Mouse (Mus musculus) intestine, postnatal 0 days (tissue): ENCODE results near the gene Fv1. TPM values are rescaled to one million over a fixed set of nuclear protein-coding genes. Genes with fewer than 3 reads are reported as not detected.
A peak's percentile ranks its signal among the peaks of the same experiment; 100 is the strongest.

Experiments used
- ATAC-seq: fragments of 200-750 bp; cut with Nextera tagmentation; 2 replicates; pipeline ENCODE4 v1.8.0; 2017; ENCODE audit warnings: mild to moderate bottlenecking, moderate TSS enrichment, moderate library complexity
- H3K27ac ChIP-seq: fragments of 300-500 bp; sonication (generic); 2 replicates; pipeline ENCODE4 v1.5.1; 2014; ENCODE audit warnings: mild to moderate bottlenecking, low read depth, low read length, moderate library complexity
- H3K27me3 ChIP-seq: fragments of 300-500 bp; sonication (generic); replicated peaks from 2 replicates; pipeline ENCODE4 v1.6.1; 2014; ENCODE audit warnings: low read length, mixed read lengths; ENCODE audit not compliant: control insufficient read depth, insufficient read depth
- H3K36me3 ChIP-seq: fragments of 300-500 bp; sonication (generic); 2 replicates; pipeline ENCODE4 v1.6.1; 2014; ENCODE audit warnings: mild to moderate bottlenecking, moderate library complexity; ENCODE audit not compliant: control insufficient read depth, insufficient read depth
- H3K4me1 ChIP-seq: fragments of 300-500 bp; sonication (generic); replicated peaks from 2 replicates; pipeline ENCODE4 v1.6.1; 2014; ENCODE audit warnings: antibody characterized with exemption, low read length, mixed read lengths; ENCODE audit not compliant: control insufficient read depth, insufficient read depth
- H3K4me2 ChIP-seq: fragments of 300-500 bp; sonication (generic); replicated peaks from 2 replicates; pipeline ENCODE4 v1.6.1; 2014; ENCODE audit warnings: low read depth, mild to moderate bottlenecking, moderate library complexity
- H3K4me3 ChIP-seq: fragments of 300-500 bp; sonication (generic); 2 replicates; pipeline ENCODE4 v1.5.1; 2014; ENCODE audit warnings: low read depth, low read length
- H3K9ac ChIP-seq: fragments of 300-500 bp; sonication (generic); 2 replicates; pipeline ENCODE4 v1.6.1; 2014; ENCODE audit warnings: mild to moderate bottlenecking, low read depth, low read length
- H3K9me3 ChIP-seq: fragments of 300-500 bp; sonication (generic); 2 replicates; pipeline ENCODE4 v1.6.1; 2016; ENCODE audit warnings: mixed run types; ENCODE audit not compliant: control insufficient read depth
- CTCF ChIP-seq: sonication (generic); IDR thresholded peaks from 2 replicates; pipeline ENCODE4 v1.5.1; 2016; ENCODE audit warnings: low read depth, mild to moderate bottlenecking, control low read depth, antibody characterized with exemption, moderate library complexity
- WGBS: fragments of 180-500 bp; shearing (Covaris S2); extraction: QIAGEN DNeasy Blood & Tissue Kit; methylation state at CpG from one replicate; pipeline ENCODE4 v1.1.7; 2014; 5-methylcytosine and 5-hydroxymethylcytosine counted together
- polyA plus RNA-seq: library from polyadenylated mRNA; unstranded; fragments of >200 nt; fragmentation: Nextera tagmentation; extraction: Ambion mirVana; gene quantifications from 2 replicates; pipeline ENCODE4 v1.2.1, GENCODE M21; 2015

Gene Fv1
- polyA plus RNA-seq, 1 experiment from 2014 or later, result 1.3 TPM

GRCm38 (mm10) chr4:147904313-147905089, 35.7 kb downstream of the Fv1 start, which contains the start of gene Mfn2:
Gene Mfn2 (minus strand): TSS chr4:147904704.
- Histone ChIP-seq H3K36me3 (peaks cover 22% of the 10 kb centered on the region), H3K9ac (peak within 1 kb of the TSS; percentile 89), H3K9me3 (no peaks in the 10 kb centered on the region), H3K4me2 (peak within 1 kb of the TSS; percentile 76), H3K4me3 (peak within 1 kb of the TSS; percentile 98), H3K27me3 (no peaks in the 10 kb centered on the region), H3K27ac (peak within 1 kb of the TSS; percentile 90), H3K4me1 (0 out of 2 replicates have a peak, but pooled peaks cover 10% of the 10 kb centered on the region)
- peak; percentile 70 for ATAC-seq
- no peak for TF ChIP-seq CTCF
- under 1% methylated on average over 57 of the region's 59 CpGs for WGBS

- Histone ChIP-seq H3K27ac (peak overlapping the region; percentile 90; the same call in 1 of the 2 replicates), H3K27me3 (no peaks in the 10 kb centered on the region), H3K9me3 (no peaks in the 10 kb centered on the region), H3K4me2 (peak overlapping the region; percentile 76), H3K4me3 (peak overlapping the region; percentile 98), H3K9ac (peak overlapping the region; percentile 89), H3K36me3 (peaks cover 17% of the 10 kb centered on the region), H3K4me1 (0 out of 2 replicates have a peak, but pooled peaks cover 6% of the 10 kb centered on the region)
- ATAC-seq, result no peak
- no peak for TF ChIP-seq CTCF
- WGBS, result under 1% methylated on average over 8 of the region's 8 CpGs
Measured at GRCm38 (mm10) chr4:147905090-147905659, 36.4 kb downstream of the Fv1 start.

GRCm38 (mm10) chr4:147906230-147906629, 37.5 kb downstream of the Fv1 start:
- H3K27me3 ChIP-seq, result no peaks in the 10 kb centered on the region

GRCm38 (mm10) chr4:147909486-147909885, 40.7 kb downstream of the Fv1 start:
- TF ChIP-seq CTCF, result no peak
- Histone ChIP-seq H3K4me3 (no peak overlapping the region), H3K27ac (no peak overlapping the region), H3K27me3 (no peaks in the 10 kb centered on the region), H3K9me3 (no peaks in the 10 kb centered on the region), H3K36me3 (peaks cover 18% of the 10 kb centered on the region; the same call in 1 of the 2 replicates), H3K4me2 (no peak overlapping the region), H3K4me1 (no peaks in the 10 kb centered on the region), H3K9ac (no peak overlapping the region)
- 94% methylated on average over 5 of the region's 5 CpGs for WGBS
- ATAC-seq, result no peak

More at GRCm38 (mm10) chr4:147906230-147906629, 37.5 kb downstream of the Fv1 start:
- Histone ChIP-seq H3K9me3 (no peaks in the 10 kb centered on the region), H3K4me2 (no peak overlapping the region), H3K9ac (no peak overlapping the region), H3K36me3 (peaks cover 16% of the 10 kb centered on the region), H3K4me1 (0 out of 2 replicates have a peak, but pooled peaks cover 4% of the 10 kb centered on the region), H3K27ac (no peak overlapping the region; the same call in 1 of the 2 replicates), H3K4me3 (no peak overlapping the region)
- peak; percentile 37 for ATAC-seq
- 61% methylated on average over 5 of the region's 5 CpGs for WGBS
- TF ChIP-seq CTCF, result no peak

GRCm38 (mm10) chr4:147918459-147919121, 49.8 kb downstream of the Fv1 start:
- H3K27ac ChIP-seq, result no peak overlapping the region
- 58% methylated on average over 7 of the region's 7 CpGs for WGBS
- no peak overlapping the region for H3K4me3 ChIP-seq
- H3K9ac ChIP-seq, result no peak overlapping the region
- ATAC-seq, result peak; percentile 58; the same call in 1 of the 2 replicates
- peaks cover 28% of the 10 kb centered on the region; the same call in 1 of the 2 replicates for H3K36me3 ChIP-seq
- TF ChIP-seq CTCF, result peak; percentile 82
- no peaks in the 10 kb centered on the region for H3K27me3 ChIP-seq
- H3K4me2 ChIP-seq, result no peak overlapping the region
- H3K4me1 ChIP-seq, result no peaks in the 10 kb centered on the region
- H3K9me3 ChIP-seq, result no peaks in the 10 kb centered on the region

Other genes with a start within 250 kb of the Fv1 start
- gene Zfp979, start 226.5 kb upstream of the Fv1 start, polyA plus RNA-seq, result 1.0 and 1.3 TPM in 2 replicates
- gene Zfp534, start 166.4 kb upstream of the Fv1 start, polyA plus RNA-seq, result not detected in 2 replicates
- gene Zfp984, start 59.2 kb upstream of the Fv1 start, polyA plus RNA-seq, result 16.2 and 17.9 TPM in 2 replicates
- gene Zfp933, start 20.6 kb upstream of the Fv1 start, polyA plus RNA-seq, result 3.4 and 3.6 TPM in 2 replicates
- gene Miip, start 163 bp upstream of the Fv1 start, polyA plus RNA-seq, result 10.0 and 13.3 TPM in 2 replicates
- 44.2 and 46.9 TPM in 2 replicates for gene Mfn2, start 35.7 kb downstream of the Fv1 start, polyA plus RNA-seq
- gene Plod1, start 67.8 kb downstream of the Fv1 start, polyA plus RNA-seq, result 28.0 and 28.8 TPM in 2 replicates
- 25.7 and 26.3 TPM in 2 replicates for gene 2510039O18Rik, start 71.9 kb downstream of the Fv1 start, polyA plus RNA-seq
- gene Nppb, start 116.8 kb downstream of the Fv1 start, polyA plus RNA-seq, result not detected in 2 replicates
- gene Nppa, start 131.7 kb downstream of the Fv1 start, polyA plus RNA-seq, result 1.4 TPM in 2 replicates
- gene Clcn6, start 169.8 kb downstream of the Fv1 start, polyA plus RNA-seq, result 2.5 and 3.1 TPM in 2 replicates
- 11.7 and 12.6 TPM in 2 replicates for gene Mthfr, start 170.1 kb downstream of the Fv1 start, polyA plus RNA-seq
- 27.7 and 31.3 TPM in 2 replicates for gene Agtrap, start 219.1 kb downstream of the Fv1 start, polyA plus RNA-seq